12 mouse cellular contexts compared by ENCODE assay signal in genomic region chr5:133889841-133890240, GRCm38 (mm10).
DNase-seq lines count a peak whose midpoint lies in the region; ATAC-seq and TF ChIP-seq lines count a peak whose summit lies in the region.
"Had no signal": no experiment of that assay in that cellular context is flagged by ENCODE, and none has a peak within 500 bp of the region (broad histone marks: within the 10 kb centered on the region; RNA-seq: fewer than 3 reads in every experiment).

No protein-coding gene starts in this region.

- whole genome bisulfite sequencing in lung, postnatal 0 days = 75% methylated on average over 8 of the region's 8 CpGs

- ATAC-seq in lung, postnatal 0 days = no peak

- TF ChIP-seq CTCF in lung, postnatal 0 days (IDR thresholded peaks at IDR 0.05) = no peak

- no peak overlapping the region for H3K4me3 ChIP-seq in lung, postnatal 0 days (ENCODE audit: low read depth, low read length)
- H3K4me3 ChIP-seq: embryonic facial prominence, embryonic 10.5 days; liver, embryonic 15.5 days had no signal

- TF ChIP-seq EP300 in lung, postnatal 0 days (IDR thresholded peaks at IDR 0.05) = no peak

- no peaks in the 10 kb centered on the region for H3K4me1 ChIP-seq in lung, postnatal 0 days (ENCODE audit: insufficient read depth, low read depth, low read length)
- H3K4me1 ChIP-seq: liver, embryonic 15.5 days had no signal

- H3K36me3 ChIP-seq in lung, postnatal 0 days (ENCODE audit: insufficient read depth, low read length) = no peaks in the 10 kb centered on the region
- H3K36me3 ChIP-seq: embryonic facial prominence, embryonic 10.5 days; liver, embryonic 15.5 days had no signal

- no peak overlapping the region for H3K4me2 ChIP-seq in lung, postnatal 0 days (replicated peaks; ENCODE audit: low read depth, low read length)
- H3K4me2 ChIP-seq: liver, embryonic 15.5 days had no signal

- H3K9ac ChIP-seq in lung, postnatal 0 days (replicated peaks; ENCODE audit: low read depth) = no peak overlapping the region
- H3K9ac ChIP-seq: liver, embryonic 15.5 days had no signal

- H3K27ac ChIP-seq in lung, postnatal 0 days (ENCODE audit: low read length) = no peak overlapping the region
- H3K27ac ChIP-seq: embryonic facial prominence, embryonic 10.5 days; liver, embryonic 15.5 days had no signal

- H3K27me3 ChIP-seq in lung, postnatal 0 days (replicated peaks; ENCODE audit: insufficient read depth, low read length) = no peaks in the 10 kb centered on the region
- H3K27me3 ChIP-seq: CH12.LX; liver, embryonic 15.5 days had no signal

- no peaks in the 10 kb centered on the region for H3K9me3 ChIP-seq in lung, postnatal 0 days (ENCODE audit: low read length)
- H3K9me3 ChIP-seq: embryonic facial prominence, embryonic 10.5 days; liver, embryonic 15.5 days had no signal

- peak; percentile 14 for DNase-seq in lung, postnatal 0 days (ENCODE audit: low spot score)
- DNase-seq in lung, postnatal 25 days (ENCODE audit: low spot score) = no peak
- peak; percentile 23 to 62 for DNase-seq in cerebellum, postnatal 4 days (ENCODE audit: low spot score in 2 of 2)
- DNase-seq in layer of hippocampus, postnatal 14 days (ENCODE audit: low spot score in 2 of 2) = peak; percentile 79 to 94
- DNase-seq in right cerebral cortex, postnatal 25 days = peak; percentile 64
- no peak for DNase-seq in heart, postnatal 4 days
- DNase-seq in urinary bladder, postnatal 4 days (ENCODE audit: low spot score in 2 of 2) = no peak
- DNase-seq in urinary bladder, adult 18-20 months (ENCODE audit: low spot score in 2 of 2) = no peak
- DNase-seq: kidney, adult 11 months had no signal

Comparison
In these comparisons a context has a peak if more than half of its experiments do, and no peak if none do; other contexts are left out.
1. DNase-seq: peak in lung, postnatal 0 days (single experiment), cerebellum, postnatal 4 days (2 of 2), layer of hippocampus, postnatal 14 days (2 of 2) and right cerebral cortex, postnatal 25 days (single experiment); none in lung, postnatal 25 days (single experiment), heart, postnatal 4 days (single experiment), urinary bladder, postnatal 4 days (0 of 2) and urinary bladder, adult 18-20 months (0 of 2).